Mouse (Mus musculus) testis, postnatal 10 days (tissue): ENCODE results near the gene Rad51b.

Experiments used
- DNase-seq: peaks from one replicate; pipeline ENCODE4 v3.0.0; 2021; ENCODE audit warnings: low spot score

The Rad51b gene

DNA sequence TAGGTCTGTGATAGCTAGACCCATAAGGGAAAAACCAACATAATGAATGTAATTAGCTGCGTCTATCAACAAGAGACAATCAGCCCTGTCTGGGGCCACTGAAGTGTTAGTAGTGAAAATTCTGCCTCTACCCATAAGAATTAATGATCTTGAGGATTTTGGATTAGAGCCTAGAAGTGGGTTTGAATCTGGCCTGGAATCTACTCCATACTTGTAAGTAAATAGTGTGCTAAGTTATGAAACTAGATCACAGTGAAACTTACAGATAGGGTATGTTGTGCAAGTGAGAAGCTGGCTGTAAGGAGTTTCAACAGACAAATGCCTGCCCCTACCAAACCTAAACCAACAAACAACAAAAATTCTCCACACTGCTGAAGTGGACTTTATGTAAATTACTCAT lies 83.1 kb downstream of the Rad51b start:
- DNase-seq: no peak

DNA sequence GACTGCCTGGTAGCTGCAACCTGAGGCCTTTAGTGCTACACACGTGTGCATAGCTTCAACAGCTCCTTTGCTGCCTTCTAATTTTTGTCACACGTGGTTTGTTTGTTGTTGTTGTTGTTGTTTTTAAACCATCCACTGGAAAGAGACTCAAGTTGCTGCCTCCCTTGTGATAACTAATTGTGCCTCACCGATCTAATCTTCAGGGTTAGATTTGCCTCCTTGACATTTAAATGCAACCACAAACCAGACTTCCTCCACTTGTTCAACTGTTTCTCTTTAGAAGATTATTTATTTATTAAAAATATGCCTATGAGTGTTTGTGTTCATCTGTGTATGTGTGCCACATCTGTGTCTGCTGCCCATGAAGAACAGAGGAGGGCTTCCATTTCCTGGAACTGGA lies 84.4 kb downstream of the Rad51b start:
- no peak for DNase-seq

DNA sequence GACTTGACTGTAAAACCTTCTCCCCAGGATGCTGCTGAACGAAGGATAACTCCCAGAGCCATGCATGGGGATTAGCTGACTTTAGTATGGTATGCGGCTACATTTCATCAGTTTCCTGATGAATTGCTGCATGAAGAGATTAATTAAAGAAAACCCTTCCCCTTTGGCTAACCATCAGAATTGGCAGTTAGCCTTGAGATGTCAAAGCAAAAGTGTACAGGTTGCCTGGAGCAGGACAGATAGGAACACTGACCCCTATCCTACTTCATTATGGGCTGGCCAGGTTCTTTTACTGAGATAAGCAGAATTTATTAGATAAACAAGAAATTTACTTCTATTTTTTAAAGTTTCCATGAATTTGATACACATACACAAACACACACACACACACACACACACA lies 85.3 kb downstream of the Rad51b start:
- DNase-seq: no peak

DNA sequence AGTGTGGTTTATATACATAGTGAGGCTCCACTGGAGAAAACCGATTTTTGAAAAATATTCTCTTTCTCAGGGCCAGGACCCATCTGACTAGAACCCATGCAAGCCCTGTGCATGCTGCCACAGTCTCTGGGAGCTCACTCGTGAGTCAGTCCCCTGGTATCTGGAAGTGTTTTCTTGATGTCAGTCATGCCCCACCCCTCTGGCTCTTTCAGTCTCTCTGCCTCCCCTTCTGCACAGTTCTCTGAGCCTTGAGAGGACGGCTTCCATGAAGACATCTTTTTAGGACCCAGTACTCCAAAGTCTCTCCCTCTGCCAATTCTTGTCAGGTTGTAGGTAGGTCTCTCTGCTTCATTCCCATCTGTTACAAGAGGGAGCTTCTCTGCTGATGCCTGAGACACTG lies 86.5 kb downstream of the Rad51b start:
- no peak for DNase-seq

DNA sequence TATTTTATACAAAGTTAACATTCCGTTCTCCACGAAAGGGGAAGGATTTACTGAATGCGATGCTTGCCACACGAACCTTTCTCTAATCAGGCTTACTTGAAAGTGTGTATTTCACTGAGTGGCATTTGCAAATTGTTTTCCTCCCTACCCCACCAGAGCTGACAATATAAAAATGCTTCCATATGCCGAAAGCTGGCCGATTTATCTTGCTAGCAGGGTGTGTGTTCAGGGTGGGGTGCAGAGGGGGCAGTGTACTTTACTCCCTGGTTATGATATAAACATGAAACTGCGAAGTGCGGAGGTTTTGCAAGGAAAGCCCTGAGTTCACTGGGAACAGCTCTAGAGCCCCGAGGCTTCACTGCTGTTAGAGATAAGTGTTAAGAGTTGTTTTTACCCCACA lies 87.7 kb downstream of the Rad51b start:
- DNase-seq: no peak

DNA sequence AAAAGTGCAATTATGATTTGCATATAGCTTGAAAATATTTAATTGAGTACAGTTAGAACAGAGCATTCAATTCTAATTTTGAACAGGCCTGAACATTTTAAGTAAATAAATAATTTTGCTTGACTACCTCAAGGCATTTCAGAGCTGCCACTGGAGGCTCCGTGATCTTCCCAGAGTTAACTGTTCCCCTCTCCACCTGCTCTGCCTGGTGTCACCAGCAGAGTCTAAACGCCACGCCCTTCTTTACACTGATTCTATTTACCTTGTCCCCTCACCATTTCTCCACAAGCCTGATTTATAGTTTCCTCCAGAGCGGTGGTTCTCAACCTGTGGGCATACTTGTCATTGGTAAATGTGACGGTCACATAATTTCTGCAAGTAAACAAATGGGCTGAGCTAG lies 88.1 kb downstream of the Rad51b start:
- DNase-seq: no peak

DNA sequence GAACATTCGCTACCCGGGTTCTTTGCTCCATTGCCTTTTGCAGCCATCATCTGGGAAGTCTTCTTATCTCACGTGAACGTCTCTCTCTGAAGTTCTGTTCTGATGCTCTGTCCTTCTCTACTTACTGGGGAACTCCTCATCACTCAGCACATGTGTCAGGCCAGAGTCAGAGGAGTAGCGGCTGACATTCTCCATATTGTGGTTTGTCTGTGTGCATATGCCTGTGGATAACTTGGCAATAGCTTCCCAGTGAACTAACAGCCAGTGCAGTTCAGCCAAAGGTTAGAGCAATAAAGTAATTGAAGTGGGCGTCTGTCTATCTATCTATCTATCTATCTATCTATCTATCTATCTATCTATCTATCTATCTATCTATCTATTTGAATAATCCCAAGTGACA lies 90.8 kb downstream of the Rad51b start:
- DNase-seq: no peak

DNA sequence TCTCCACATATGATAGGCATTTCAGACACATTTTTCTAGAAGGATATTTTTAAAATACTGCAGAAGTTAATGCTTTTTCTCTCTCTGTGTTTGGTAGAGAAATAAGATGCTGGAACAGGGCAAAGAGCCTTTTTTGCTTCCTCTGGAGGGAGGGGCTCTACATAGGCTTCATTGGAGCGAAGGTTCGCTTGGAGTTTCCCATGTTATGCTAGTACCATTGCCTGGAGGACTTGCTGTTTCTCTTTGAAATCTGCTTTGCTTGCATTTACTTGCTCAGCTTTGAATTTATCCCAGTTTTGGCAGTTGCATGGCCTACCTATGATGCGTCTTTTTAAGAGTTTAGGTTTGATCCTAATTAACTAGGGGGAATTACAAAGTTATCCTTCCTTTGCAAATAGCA lies 92.2 kb downstream of the Rad51b start:
- no peak for DNase-seq

DNA sequence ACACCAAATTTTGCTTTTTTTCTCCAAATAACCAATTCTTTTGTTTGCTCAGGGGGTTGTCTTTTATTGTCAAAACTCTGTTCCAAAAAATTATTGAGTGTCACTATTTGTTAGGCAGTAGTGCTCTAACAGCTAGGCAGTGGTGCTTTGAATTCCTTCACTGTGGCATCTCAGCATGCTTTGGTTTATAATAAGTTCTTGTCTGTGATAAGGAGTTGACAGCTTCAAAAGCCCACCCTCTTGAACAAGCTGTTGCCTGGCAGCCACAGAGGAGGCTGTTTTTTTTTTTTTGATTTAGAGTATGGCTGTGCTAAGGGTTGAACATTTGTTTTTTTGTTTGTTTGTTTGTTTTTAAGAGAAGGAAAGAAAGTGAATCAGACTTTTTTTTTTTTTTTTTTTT lies 92.9 kb downstream of the Rad51b start:
- no peak for DNase-seq

DNA sequence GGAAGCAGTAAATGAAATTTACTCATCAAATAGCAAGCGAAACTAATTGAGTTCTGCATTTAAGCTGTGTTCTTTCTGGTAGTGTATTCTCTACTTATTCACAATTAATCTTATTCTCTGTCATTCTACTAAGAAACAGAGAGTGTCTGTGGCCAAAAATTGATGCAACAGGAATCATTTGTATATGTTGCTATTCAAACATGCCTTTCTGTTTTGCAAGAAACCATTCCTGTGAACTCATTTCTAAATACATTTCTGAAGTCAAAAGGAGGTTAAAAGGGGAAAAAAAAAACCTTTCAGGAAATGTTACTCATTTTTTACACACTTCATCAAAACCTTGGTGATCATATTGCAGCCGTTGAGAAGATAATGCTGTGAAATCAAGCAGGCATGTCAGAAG lies 96.6 kb downstream of the Rad51b start:
- DNase-seq: no peak

DNA sequence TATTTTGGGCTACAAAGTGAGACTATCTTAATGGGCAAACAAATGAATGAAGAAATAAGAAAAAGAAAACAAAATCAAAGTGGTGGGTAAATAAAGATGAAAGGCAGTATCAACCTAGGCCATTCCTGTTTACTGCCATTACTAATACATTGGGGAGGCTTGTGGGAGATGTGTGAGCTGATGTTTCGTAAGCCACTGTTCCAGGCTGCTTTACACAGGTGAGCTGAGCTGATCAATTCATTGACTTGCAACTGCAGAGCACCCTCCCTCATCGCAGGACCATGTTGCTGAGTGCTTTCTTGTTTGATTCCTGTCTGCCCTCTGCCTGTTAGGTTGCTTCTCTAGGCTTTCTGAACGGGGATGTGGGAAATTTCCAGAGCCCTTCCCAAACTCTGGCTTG lies 106.9 kb downstream of the Rad51b start:
- no peak for DNase-seq

DNA sequence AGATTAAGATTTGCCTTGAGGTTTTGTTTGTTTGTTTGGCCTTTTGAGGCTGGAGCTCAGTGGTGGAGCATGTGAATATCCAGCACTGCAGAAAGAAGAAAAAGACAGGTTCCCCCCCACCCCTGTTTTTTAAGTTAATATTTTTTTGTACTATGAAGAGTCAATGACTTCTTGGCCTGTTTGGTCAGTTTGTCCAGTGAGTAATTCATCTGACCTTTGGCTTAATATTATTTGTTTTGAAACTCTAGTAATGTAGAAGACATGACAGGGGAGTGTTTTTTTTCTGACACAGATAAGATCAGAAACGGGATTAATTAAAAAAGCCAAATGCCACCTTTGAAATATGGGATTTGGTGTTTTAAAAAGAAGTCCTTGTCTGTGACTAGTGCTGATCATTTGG lies 107.4 kb downstream of the Rad51b start:
- DNase-seq: no peak

DNA sequence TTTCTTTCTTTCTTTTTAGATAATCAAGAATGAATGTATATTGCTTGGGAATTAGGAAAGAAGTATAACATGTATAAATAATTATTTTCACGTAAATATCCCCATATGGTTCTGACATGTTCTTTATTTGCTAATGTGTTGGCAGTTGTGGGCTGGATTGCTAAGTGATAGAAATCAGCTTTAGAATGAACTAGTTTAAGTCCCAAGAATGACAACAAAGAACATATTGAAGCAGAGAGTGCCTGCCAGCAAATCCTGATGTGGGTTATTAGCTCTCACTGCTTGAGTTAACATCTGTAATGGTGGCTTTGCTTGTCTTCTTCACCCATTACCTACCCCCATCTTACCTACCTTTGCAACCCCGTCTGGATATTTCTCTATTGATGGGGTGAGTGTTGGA lies 111.6 kb downstream of the Rad51b start:
- no peak for DNase-seq

DNA sequence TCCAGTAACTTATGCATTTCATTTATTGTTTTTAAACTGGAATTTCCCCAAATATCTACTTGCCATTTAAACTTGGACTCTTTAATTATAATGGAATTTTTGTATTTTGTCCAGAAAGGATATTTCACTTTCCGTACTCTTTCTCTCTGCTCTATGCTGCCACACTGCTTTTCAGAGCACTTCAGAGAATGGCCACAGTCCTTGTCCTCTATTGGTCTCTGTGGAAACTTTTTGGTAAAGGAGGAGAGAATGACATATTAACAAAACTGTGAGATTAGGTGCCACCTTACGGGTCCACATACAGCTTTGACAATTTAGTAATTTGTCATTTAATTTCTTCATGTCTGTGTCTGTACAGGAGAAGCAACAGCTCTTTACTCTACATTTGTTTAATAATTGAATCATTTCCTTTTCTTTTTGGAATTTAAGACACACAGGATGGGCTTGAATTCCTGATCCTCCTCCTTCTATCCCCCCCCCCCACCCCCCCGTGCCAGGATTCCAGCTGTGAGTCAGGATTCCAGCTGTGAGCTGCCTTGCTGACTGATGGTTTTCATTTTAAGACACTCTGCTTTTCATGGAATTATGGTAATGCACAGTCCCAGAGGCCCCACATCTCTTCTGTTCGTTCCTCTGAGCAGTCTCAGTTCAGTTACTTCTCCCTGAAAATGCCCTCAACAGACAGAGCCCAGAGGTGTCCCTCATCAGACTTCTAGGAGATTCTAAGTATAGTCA lies 112.2 kb downstream of the Rad51b start:
- no peak for DNase-seq

DNA sequence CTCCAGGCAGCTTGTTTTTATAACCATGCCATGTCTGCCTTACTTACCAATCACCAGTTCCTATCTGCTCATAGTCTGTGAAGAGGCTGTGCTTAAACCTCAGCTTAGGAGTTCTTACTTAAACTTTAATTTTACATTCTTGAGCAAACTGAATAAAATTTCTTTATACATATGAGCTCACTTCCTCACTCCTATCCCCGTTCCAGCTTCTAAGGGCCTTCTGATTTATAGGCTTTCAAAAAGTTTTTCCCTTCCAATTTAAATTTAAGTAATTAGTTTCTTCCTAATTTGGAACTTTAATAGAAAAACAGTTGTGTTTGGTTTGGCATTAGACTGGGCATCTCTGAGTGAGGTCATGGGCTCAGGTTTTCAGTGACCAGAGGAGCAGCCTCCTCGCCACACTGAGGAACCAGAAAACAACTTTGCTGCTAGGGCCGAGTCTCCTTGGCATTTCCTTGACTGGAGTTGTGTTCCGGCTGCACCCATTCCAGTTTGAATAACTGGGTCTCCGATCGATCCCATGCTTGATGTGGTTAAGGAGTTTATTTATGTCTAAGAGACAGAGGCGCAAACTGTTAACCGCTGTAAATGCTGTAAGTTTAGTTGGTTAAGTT lies 115.9 kb downstream of the Rad51b start:
- DNase-seq: no peak

DNA sequence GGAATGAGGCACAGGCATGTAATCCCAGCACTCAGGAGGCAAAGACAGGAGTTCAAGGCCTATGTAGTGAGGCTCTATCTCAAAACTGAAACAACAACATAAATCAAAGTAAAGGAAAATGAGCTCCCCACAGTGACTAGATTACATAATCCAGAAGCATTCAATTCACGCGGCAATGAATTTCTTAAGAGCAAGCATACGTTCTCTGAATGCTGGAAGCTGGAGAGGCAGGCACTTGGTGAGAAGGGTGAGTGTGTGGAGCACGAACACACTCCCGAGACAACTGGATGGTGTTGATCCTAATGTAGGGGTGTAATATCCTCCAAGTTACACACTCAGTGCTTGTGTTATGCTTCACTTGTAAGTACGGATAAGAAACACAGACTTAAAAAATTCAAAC lies 120.3 kb downstream of the Rad51b start:
- no peak for DNase-seq

DNA sequence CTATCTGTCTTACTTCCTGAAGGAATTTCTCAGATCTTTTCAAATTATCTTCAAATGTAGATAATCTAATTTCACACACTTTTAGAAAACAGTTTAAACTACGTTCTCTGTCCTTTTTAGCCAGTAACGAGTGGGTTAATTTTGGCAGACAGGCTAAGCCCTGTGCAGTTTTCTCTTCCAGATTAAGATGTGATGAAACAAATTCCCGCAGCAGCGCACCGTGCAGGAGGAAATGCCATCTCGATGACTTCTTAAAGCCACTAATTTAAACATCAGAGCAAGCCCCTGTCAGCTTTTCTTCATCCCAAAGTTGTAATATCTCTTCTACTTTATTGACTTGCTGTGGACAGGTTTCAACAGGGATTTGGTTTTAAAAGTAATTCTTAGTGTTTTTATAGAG lies 123.5 kb downstream of the Rad51b start:
- no peak for DNase-seq

DNA sequence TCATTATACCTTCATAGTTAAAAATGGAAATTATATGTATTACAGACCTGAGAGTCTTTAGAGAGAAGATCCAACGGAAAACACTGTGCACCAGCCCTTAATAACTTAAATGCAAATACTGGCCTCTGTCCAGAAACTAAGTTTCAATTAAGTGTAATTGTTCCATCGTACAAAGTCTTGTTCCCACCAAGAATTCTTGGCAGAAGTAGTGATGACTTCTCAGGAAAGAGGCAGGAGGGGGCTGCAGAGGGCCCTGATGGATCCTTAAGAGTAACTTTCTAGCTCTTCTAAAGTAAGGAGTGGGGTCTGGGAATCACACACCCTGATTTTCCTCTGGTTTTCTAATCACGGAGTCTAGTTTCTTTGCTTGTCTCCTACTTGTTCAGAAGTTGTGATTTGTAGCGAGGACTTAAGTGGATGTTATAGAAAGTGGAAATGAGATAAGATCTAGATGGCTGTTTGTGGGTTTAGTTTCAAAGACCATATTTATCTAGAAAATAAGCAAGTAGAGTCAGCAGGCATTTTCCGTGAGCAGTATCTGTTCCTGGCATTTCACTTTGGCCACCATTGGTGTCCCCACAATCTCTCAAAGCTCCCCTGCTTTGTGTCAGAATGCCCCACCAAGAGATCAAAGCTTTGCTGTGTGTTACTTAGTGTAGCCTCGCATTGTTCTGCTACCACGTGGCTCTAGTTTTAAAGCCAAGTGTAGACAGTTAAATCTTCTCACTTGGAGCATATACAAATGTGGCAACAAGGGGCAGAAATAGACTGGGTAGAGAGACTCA lies 132.6 kb downstream of the Rad51b start:
- no peak for DNase-seq

DNA sequence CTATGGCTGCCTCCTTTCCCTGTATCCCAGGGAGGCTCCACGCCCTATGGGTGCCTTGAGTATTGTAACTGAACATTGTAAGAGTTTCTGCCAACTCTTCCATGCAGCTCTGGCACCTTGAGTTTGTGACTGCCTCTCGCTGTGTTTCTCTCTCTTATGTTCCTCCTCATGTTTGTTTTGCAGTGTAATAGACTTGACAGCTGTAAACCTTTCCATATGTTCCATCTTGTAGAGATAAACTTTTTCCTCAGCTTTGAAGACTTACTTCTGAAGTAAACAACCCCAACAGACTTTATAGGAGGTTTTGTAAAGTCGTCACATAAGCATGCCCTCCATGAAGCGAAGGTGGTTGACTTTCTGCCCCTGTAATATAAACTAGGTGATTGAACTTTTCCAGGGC lies 134.1 kb downstream of the Rad51b start:
- no peak for DNase-seq

DNA sequence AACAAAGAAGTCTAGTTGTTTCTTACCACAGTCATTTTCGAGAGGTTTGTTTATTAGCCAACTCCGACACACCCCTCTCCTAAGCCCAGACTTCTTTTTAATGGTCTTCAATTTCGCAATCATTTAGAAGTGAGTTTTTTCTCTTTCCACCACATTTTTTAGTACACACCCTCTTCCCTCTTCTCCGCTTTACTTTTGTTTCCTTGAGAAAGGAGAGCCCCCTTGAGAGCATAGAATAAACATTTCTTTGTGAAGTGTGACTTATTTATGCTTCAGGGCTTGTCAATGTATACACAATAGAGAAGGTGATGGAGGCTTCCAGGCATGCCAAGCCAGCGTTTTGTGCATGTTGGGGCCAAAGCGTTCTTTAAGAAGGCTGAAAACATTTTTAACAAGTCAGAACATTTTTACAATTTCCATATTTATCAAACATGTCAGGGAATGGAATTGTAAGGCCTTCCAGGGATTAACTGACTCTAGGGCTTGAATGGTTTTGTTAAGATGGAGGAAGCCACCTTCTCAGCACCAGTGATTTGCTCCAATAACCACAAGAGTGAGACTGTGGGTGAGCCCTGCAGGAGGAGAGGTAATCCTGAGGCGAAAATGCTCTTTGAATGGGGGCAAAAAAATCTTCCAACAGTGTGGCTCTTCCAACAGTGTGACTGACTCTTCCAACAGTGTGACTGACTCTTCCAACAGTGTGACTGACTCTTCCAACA lies 136.8 kb downstream of the Rad51b start:
- no peak for DNase-seq

DNA sequence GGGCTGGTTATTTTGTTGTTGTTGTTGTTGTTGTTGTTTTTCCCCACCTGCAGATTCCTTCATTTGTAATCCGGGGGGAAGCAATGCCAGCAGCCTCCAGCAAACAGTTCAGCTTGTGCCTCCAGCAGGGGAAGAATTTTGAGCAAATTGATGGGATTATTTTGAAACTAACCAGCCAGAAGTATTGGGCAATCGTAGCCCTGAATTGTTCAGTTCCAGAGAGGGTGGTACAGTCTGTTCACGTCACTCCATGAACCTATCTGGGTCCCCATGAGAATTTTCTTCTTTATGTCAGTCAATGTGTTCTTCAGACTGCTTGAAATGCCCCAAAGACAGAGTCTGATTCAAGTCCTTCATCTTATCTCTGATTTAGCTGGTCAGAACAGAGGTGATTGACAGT lies 138.4 kb downstream of the Rad51b start:
- no peak for DNase-seq

DNA sequence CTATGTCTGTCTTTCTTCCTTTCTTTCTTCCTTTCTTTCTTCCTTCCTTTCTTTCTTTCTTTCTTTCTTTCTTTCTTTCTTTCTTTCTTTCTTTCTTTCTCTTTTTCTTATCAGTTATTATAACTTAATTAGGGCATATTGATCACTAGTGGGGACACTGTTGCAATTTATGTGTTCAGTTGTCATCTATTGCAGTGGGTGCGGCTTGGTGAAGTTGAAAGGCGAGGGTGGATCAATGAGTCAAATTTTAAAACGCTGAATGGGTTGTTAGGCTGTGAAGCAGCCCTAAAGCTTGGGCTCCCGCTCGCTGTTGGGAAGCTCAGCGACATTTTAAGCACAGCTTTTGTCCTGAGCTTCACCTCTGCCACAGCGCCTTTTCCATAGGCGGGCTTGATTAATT lies 139.0 kb downstream of the Rad51b start:
- no peak for DNase-seq

DNA sequence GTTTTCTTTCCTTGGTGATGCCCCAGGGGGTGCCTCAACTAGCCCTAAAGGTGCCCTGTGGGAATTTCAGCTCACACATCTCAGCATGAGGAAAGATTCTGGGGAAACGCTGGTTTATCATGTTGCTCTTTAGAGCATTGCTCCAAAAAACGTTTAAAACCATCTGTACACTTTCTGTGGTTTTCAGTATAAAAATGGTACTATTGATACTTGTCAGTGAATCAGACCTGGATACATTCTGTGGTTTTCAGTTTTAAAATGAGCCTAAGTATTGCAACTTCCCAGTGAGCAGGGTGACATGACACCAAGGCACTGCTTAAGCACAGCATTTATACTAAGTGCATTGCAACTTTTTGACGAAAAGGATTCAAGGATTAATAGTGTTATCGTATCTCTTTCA lies 139.8 kb downstream of the Rad51b start:
- no peak for DNase-seq
